Comparison of ENCODE assay signal across 8 mouse cellular contexts in the genomic region with DNA sequence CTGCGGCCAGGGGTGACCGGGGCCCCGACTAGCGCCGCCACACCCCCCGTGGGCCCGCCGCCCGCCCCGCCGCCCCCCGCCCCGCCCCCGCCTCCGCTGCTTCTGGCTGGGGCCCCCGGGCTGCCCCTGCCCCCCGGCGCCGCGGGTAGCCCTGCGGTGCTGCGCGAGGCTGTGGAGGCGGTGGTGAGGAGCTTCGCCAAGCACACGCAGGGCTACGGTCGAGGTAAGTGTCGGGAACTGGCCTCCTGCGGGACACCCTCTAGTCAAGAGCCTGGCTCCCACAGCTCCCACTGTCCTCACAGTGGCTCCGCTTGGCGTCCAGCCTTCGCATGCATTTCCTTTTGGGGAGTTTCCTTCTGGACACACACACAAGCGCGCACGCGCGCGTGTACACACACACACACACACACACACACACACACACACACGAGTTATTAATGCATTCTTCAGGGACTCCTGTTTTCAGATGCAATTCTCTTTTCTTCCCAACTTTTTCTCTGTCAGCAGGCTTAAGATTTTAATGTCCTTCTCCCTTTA. TPM values are rescaled to one million over a fixed set of nuclear protein-coding genes. Genes with fewer than 3 reads are reported as not detected.
A peak's percentile ranks its signal among the peaks of the same experiment; 100 is the strongest.
DNase-seq lines count a peak whose midpoint lies in the region; ATAC-seq and TF ChIP-seq lines count a peak whose summit lies in the region.

No protein-coding gene starts in this region.

- H3K36me3 ChIP-seq in C2C12 (ENCODE audit: control insufficient read depth, insufficient read depth), result peaks cover 10% of the 10 kb centered on the region
- 0 out of 2 replicates have a peak, but pooled peaks cover 7% of the 10 kb centered on the region for H3K36me3 ChIP-seq in embryonic facial prominence, embryonic 13.5 days
- H3K36me3 ChIP-seq in heart, embryonic 13.5 days, result peaks cover 21% of the 10 kb centered on the region
- H3K36me3 ChIP-seq in kidney, postnatal 0 days (ENCODE audit: insufficient read depth, low read length), result no peaks in the 10 kb centered on the region

- 5% methylated on average over 14 of the region's 40 CpGs for WGBS in embryonic facial prominence, embryonic 13.5 days
- under 1% methylated on average over 30 of the region's 40 CpGs for WGBS in heart, embryonic 13.5 days
- 2% methylated on average over 24 of the region's 40 CpGs for WGBS in kidney, postnatal 0 days

- DNase-seq in adrenal gland, adult (ENCODE audit: inconsistent age in 2 of 2, low spot score in 1 of 2), result peak; percentile 81 to 93
- peak; percentile 84 for DNase-seq in kidney, postnatal 0 days (ENCODE audit: low spot score)
- DNase-seq in lung, adult 18-20 months, result peak; percentile 73 to 79
- DNase-seq in retina, postnatal 1 day, result peak; percentile 78

- peaks cover 43% of the 10 kb centered on the region for H3K79me2 ChIP-seq in C2C12 (ENCODE audit: control insufficient read depth, insufficient read depth)

- peak overlapping the region; percentile 44 for H3K4me3 ChIP-seq in C2C12 (ENCODE audit: insufficient read depth, poor library complexity, severe bottlenecking)
- peak overlapping the region; percentile 70 for H3K4me3 ChIP-seq in embryonic facial prominence, embryonic 13.5 days
- peak overlapping the region; percentile 83 for H3K4me3 ChIP-seq in heart, embryonic 13.5 days
- H3K4me3 ChIP-seq in kidney, postnatal 0 days (replicated peaks; ENCODE audit: low read depth, low read length), result peak overlapping the region; percentile 72

- ATAC-seq in embryonic facial prominence, embryonic 13.5 days (ENCODE audit: insufficient number of reproducible peaks, insufficient read depth, low FRiP score, low TSS enrichment, low read depth), result peak; percentile 50; the same call in 1 of the 2 replicates
- ATAC-seq in heart, embryonic 13.5 days (ENCODE audit: extremely low read depth, insufficient number of reproducible peaks, low FRiP score, low TSS enrichment), result peak; percentile 33
- peak; percentile 50 for ATAC-seq in kidney, postnatal 0 days (replicated peaks; ENCODE audit: low FRiP score, low read depth)
- no peak for ATAC-seq in megakaryocyte-erythroid progenitor cell, adult 5-6 weeks (replicated peaks; ENCODE audit: low FRiP score, low TSS enrichment, poor library complexity, severe bottlenecking)

- no peaks in the 10 kb centered on the region for H3K27me3 ChIP-seq in C2C12 (ENCODE audit: control insufficient read depth, insufficient read depth, insufficient read length)
- H3K27me3 ChIP-seq in embryonic facial prominence, embryonic 13.5 days, result peaks cover 16% of the 10 kb centered on the region
- H3K27me3 ChIP-seq in heart, embryonic 13.5 days (replicated peaks), result no peaks in the 10 kb centered on the region
- no peaks in the 10 kb centered on the region for H3K27me3 ChIP-seq in kidney, postnatal 0 days (ENCODE audit: insufficient read depth, low read length)

- H3ac ChIP-seq in C2C12 (ENCODE audit: control insufficient read depth, insufficient read length, low read depth), result peak overlapping the region; percentile 83

- H3K4me1 ChIP-seq in embryonic facial prominence, embryonic 13.5 days, result peaks cover 62% of the 10 kb centered on the region
- H3K4me1 ChIP-seq in heart, embryonic 13.5 days, result peaks cover 72% of the 10 kb centered on the region
- peaks cover 21% of the 10 kb centered on the region for H3K4me1 ChIP-seq in kidney, postnatal 0 days (replicated peaks; ENCODE audit: insufficient read depth, low read length)

- peak overlapping the region; percentile 88 for H3K9ac ChIP-seq in embryonic facial prominence, embryonic 13.5 days
- H3K9ac ChIP-seq in heart, embryonic 13.5 days, result peak overlapping the region; percentile 97
- peak overlapping the region; percentile 81 for H3K9ac ChIP-seq in kidney, postnatal 0 days (ENCODE audit: low read depth, low read length)

- peak overlapping the region; percentile 96 for H3K27ac ChIP-seq in embryonic facial prominence, embryonic 13.5 days
- H3K27ac ChIP-seq in heart, embryonic 13.5 days (replicated peaks), result peak overlapping the region; percentile 99
- H3K27ac ChIP-seq in kidney, postnatal 0 days, result peak overlapping the region; percentile 95

- TF ChIP-seq CTCF in C2C12 (IDR thresholded peaks at IDR 0.05; ENCODE audit: control insufficient read depth, insufficient read depth, insufficient read length), result no peak
- TF ChIP-seq CTCF in kidney, postnatal 0 days (IDR thresholded peaks at IDR 0.05; ENCODE audit: low read depth), result no peak

- peaks cover 25% of the 10 kb centered on the region for H3K79me3 ChIP-seq in C2C12 (ENCODE audit: low read depth)

- H3K9me3 ChIP-seq in embryonic facial prominence, embryonic 13.5 days, result no peaks in the 10 kb centered on the region
- H3K9me3 ChIP-seq in heart, embryonic 13.5 days, result no peaks in the 10 kb centered on the region
- no peaks in the 10 kb centered on the region for H3K9me3 ChIP-seq in kidney, postnatal 0 days (replicated peaks; ENCODE audit: low read length)

- peak overlapping the region; percentile 81 for H3K4me2 ChIP-seq in embryonic facial prominence, embryonic 13.5 days
- peak overlapping the region; percentile 72 for H3K4me2 ChIP-seq in heart, embryonic 13.5 days
- H3K4me2 ChIP-seq in kidney, postnatal 0 days (ENCODE audit: low read length), result peak overlapping the region; percentile 84

TF ChIP-seq in C2C12, 6 proteins besides CTCF, POLR2A, EP300 and RAD21:
- TF ChIP-seq MYOD1 (IDR thresholded peaks at IDR 0.05; ENCODE audit: control insufficient read depth, insufficient read length, low read depth) (no peak), USF1 (IDR thresholded peaks at IDR 0.05; ENCODE audit: low read depth) (no peak), MYOG (IDR thresholded peaks at IDR 0.05; ENCODE audit: control insufficient read depth, extremely low read depth, insufficient read length) (no peak), FOSL1 (IDR thresholded peaks at IDR 0.05; ENCODE audit: insufficient read depth, low read length, poor library complexity, severe bottlenecking) (no peak), MAX (IDR thresholded peaks at IDR 0.05) (no peak), CEBPB (IDR thresholded peaks at IDR 0.05; ENCODE audit: low read depth) (no peak)

RNA-seq across cellular contexts. Expression of gene Lix1l, which starts 0.4 kb away (rescaled TPM):
- polyA plus RNA-seq in C2C12 (2012; fragmentation: generic; extraction: Trizol), result 24.2 TPM
- polyA plus RNA-seq in embryonic facial prominence, embryonic 13.5 days (2015; fragmentation: Nextera tagmentation; extraction: Ambion mirVana), result 8.8 and 9.3 TPM in 2 replicates
- polyA plus RNA-seq in heart, embryonic 13.5 days (2015; fragmentation: Nextera tagmentation; extraction: Ambion mirVana), result 4.6 and 5.2 TPM in 2 replicates
- 4.9 and 5.2 TPM in 2 replicates for polyA plus RNA-seq in kidney, postnatal 0 days (2015; fragmentation: Nextera tagmentation; extraction: Ambion mirVana)
- total RNA-seq in megakaryocyte-erythroid progenitor cell, adult 5-6 weeks (2014; fragmentation: Nextera tagmentation), result 0.25 and 0.72 TPM in 2 replicates
- total RNA-seq in megakaryocyte-erythroid progenitor cell, adult 5-6 weeks (2017), result 0.72 and 0.94 TPM in 2 replicates

RNA-seq across cellular contexts. Expression of gene Ankrd34a, which starts 4.9 kb away (rescaled TPM):
- polyA plus RNA-seq in C2C12 (2012; fragmentation: generic; extraction: Trizol), result 3.7 TPM
- polyA plus RNA-seq in embryonic facial prominence, embryonic 13.5 days (2015; fragmentation: Nextera tagmentation; extraction: Ambion mirVana), result 3.1 and 3.2 TPM in 2 replicates
- 6.5 and 8.1 TPM in 2 replicates for polyA plus RNA-seq in heart, embryonic 13.5 days (2015; fragmentation: Nextera tagmentation; extraction: Ambion mirVana)
- 1.2 and 1.3 TPM in 2 replicates for polyA plus RNA-seq in kidney, postnatal 0 days (2015; fragmentation: Nextera tagmentation; extraction: Ambion mirVana)
- not detected in 2 replicates for total RNA-seq in megakaryocyte-erythroid progenitor cell, adult 5-6 weeks (2014; fragmentation: Nextera tagmentation)
- not detected in 2 replicates for total RNA-seq in megakaryocyte-erythroid progenitor cell, adult 5-6 weeks (2017)

RNA-seq across cellular contexts. Expression of gene Polr3gl, which starts 7.3 kb away (rescaled TPM):
- 6.2 TPM for polyA plus RNA-seq in C2C12 (2012; fragmentation: generic; extraction: Trizol)
- polyA plus RNA-seq in embryonic facial prominence, embryonic 13.5 days (2015; fragmentation: Nextera tagmentation; extraction: Ambion mirVana), result 53.7 and 56.7 TPM in 2 replicates
- polyA plus RNA-seq in heart, embryonic 13.5 days (2015; fragmentation: Nextera tagmentation; extraction: Ambion mirVana), result 33.5 and 36.1 TPM in 2 replicates
- 26.0 and 28.2 TPM in 2 replicates for polyA plus RNA-seq in kidney, postnatal 0 days (2015; fragmentation: Nextera tagmentation; extraction: Ambion mirVana)
- 18.4 and 38.1 TPM in 2 replicates for total RNA-seq in megakaryocyte-erythroid progenitor cell, adult 5-6 weeks (2014; fragmentation: Nextera tagmentation)
- total RNA-seq in megakaryocyte-erythroid progenitor cell, adult 5-6 weeks (2017), result 56.0 and 72.8 TPM in 2 replicates

RNA-seq across cellular contexts. Expression of gene Gm16253, which starts 24.5 kb away (rescaled TPM):
- polyA plus RNA-seq in C2C12 (2012; fragmentation: generic; extraction: Trizol), result 0.20 TPM
- polyA plus RNA-seq in embryonic facial prominence, embryonic 13.5 days (2015; fragmentation: Nextera tagmentation; extraction: Ambion mirVana), result 1.3 and 1.5 TPM in 2 replicates
- polyA plus RNA-seq in heart, embryonic 13.5 days (2015; fragmentation: Nextera tagmentation; extraction: Ambion mirVana), result 1.6 and 1.7 TPM in 2 replicates
- not detected in 2 replicates for polyA plus RNA-seq in kidney, postnatal 0 days (2015; fragmentation: Nextera tagmentation; extraction: Ambion mirVana)
- total RNA-seq in megakaryocyte-erythroid progenitor cell, adult 5-6 weeks (2014; fragmentation: Nextera tagmentation), result not detected in 2 replicates
- total RNA-seq in megakaryocyte-erythroid progenitor cell, adult 5-6 weeks (2017), result not detected in 2 replicates

RNA-seq across cellular contexts. Expression of gene Rbm8a, which starts 28.4 kb away (rescaled TPM):
- 80.3 TPM for polyA plus RNA-seq in C2C12 (2012; fragmentation: generic; extraction: Trizol)
- 148 and 157 TPM in 2 replicates for polyA plus RNA-seq in embryonic facial prominence, embryonic 13.5 days (2015; fragmentation: Nextera tagmentation; extraction: Ambion mirVana)
- 80.7 and 84.5 TPM in 2 replicates for polyA plus RNA-seq in heart, embryonic 13.5 days (2015; fragmentation: Nextera tagmentation; extraction: Ambion mirVana)
- 100 and 111 TPM in 2 replicates for polyA plus RNA-seq in kidney, postnatal 0 days (2015; fragmentation: Nextera tagmentation; extraction: Ambion mirVana)
- 174 and 189 TPM in 2 replicates for total RNA-seq in megakaryocyte-erythroid progenitor cell, adult 5-6 weeks (2014; fragmentation: Nextera tagmentation)
- 95.5 and 108 TPM in 2 replicates for total RNA-seq in megakaryocyte-erythroid progenitor cell, adult 5-6 weeks (2017)
